Mouse (Mus musculus) kidney, postnatal 36 days (tissue): ENCODE results near the gene Hcn2.

Experiments
- DNase-seq, 2 experiments: peaks; one replicate each; pipeline ENCODE4 v3.0.0; 2021 to 2022; ENCODE audit warnings: mixed read lengths in 2 of 2

The Hcn2 gene

DNA sequence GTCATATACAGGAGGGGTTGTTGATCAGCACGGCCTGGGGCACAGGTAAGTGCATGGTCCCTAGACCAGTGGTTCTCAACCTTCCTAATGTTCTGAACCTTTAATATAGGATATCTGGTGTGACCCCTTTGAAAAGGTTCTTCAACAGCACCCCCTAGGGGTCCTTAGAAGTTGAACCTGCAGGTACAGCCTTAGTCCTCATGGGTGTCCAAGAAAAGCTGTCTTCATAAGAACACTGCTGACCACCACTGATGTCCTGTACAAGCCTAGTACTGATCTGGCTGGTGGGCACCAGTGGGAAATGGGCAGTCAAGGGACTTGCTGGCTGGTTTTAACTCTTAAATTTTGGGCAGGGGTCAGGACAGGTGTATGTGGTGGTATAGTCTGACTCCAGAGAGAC, 4.4 kb upstream of the Hcn2 start:
- DNase-seq: peak; percentile 32 to 35

DNA sequence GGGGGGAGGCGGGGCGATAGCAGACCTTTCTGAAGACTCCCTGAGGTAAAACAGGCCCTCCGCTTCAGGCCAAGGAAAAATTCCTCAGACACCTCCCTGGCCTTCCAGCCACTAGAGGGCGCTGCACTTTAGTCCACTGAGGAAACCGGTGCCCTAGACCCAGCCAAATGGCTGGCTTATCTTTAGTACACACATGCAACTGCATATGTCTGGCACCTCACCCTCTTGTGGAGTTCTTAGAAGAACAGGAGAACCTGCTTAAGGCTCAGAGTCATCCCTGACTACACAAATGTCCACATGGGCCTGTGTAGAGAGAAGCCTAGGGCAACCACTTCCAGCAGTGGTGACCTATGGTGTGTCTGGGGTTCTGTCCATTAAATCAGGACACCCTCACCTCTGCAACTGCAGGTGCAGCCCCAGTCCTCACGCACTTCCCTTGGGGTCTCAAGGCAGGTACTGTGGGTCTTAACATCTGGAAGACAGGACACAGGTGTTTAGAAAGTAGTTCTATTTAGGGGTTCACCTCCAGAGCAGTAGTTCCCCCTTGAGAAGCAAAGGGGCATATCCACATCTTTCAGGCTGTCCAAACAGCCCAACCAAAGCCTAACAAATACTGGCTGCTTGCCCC, 3.8 kb upstream of the Hcn2 start:
- DNase-seq: peak; percentile 74 to 93

DNA sequence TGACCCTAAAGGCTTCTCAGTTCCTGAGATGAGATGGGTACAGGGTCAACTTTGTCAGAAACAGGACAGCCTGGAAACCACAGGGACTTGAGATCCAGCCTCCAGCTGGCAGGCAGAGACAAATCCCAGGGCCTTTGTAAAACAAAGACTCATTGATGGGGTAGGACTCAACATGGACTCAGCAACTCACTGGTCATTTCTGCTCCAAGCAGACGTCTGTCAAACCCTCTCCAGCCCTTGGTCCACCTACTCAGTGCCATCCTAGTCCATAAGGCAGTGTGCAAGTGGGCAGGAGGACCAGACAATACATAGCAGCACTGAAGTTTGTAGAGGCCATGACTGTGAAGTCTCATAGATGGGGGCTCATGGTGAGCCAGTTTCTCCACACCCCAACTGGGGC, 3.3 kb upstream of the Hcn2 start:
- DNase-seq: no peak

DNA sequence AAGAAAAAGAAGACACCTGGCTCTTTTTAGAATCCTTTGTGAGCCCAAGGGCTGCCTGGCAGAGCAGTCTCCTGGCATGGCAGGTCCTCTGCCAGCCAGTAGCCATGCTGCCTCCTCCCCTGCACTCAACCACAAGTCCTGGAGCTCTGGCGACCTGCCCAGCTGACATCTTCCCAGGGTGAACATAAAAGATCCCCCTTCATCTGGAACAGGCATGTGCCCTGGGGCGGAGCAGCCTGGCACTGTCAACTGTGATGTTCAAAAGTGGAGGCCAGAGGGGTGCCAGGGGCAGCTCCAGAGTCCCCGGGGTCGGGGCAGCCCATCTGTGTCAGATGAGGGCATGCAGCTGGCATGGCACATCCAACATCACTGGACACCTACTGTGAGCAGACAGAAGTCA, 1.4 kb upstream of the Hcn2 start:
- no peak for DNase-seq

DNA sequence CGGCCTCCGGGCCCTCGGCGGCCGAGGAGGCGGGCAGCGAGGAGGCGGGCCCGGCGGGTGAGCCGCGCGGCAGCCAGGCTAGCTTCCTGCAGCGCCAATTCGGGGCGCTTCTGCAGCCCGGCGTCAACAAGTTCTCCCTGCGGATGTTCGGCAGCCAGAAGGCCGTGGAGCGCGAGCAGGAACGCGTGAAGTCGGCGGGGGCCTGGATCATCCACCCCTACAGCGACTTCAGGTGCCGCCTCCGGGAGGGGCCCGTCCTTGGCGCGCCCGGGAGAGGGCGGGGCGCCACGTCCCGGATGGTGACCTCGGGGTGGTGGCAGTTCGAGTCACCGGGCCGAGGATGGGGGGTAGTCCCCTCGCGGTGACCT, 538 bp downstream of the Hcn2 start:
- peak in 1 of 2 experiments; percentile 47 for DNase-seq

DNA sequence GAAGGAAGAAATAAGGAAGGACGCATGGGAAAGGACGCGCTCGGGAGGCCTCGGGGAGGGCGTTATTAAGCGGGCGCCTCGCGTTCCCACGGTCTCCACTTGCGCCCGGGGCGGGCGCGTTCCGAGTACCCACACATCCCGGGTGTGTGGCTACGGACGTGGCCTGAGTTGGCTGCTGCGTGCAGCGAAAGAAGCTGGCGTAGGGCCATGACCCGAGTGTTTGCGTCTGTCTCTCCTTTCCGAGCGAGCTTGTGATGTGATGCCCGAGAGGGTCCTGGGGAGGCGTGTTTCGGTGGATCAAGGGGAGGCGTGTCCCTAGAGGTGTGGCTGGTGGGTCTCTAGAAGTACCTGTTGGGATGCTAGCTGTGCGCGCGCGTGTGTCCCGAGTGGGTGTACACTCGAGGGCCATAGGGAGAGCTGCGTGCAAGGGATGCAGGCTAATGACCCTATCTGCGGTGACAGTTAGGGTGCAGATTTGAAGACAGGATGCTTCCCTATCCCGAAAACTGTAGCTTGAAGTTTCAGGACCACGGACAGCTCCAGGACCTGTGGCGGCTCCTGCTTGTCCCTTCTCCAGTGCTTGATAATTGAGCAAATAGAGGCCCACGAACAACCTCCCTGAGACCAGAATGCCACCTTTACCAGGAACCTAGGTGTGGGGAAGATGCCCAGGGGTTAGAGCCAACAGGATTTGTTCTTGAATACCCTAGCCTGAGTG, 1.4 kb downstream of the Hcn2 start:
- DNase-seq: peak; percentile 74 to 92

DNA sequence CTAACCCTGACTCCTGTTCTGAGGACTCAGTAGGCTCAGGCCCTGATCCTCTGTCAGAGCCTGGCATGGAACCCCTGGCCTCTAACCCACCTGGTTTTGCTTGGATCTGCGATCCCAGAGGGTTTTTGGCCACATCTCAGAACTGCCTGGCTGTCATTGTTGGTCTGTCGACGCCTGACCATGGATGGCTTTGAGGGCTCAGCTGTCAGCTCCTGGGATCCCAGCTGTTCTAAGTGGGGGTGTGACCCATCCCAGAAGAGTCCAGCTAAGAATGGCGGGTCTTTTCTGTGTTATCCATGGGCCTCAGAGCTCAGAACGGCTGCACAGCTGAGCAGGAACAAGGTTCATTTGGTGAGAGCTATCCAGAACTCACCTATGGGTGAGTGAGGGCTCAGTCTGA, 4.7 kb downstream of the Hcn2 start:
- DNase-seq: no peak

DNA sequence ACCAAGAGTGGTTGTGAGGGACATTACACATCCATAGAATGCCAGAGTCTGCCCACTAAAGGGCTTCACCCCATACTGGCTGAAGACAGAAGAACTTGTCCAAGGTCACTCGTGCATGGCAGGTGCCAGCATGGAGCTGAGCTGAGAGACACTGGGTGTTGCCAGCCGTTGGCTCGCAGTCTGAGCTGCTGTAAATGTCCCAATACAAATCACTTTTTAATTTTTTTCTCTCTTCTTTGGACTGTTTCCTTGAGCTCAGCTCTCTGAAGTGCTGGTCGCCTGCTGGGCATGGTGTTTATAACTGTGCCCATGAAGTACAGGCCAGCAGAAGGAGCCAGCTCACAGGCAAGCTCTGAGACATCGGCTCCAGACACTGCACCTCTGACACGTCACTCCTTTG, 6.6 kb downstream of the Hcn2 start:
- DNase-seq: no peak

DNA sequence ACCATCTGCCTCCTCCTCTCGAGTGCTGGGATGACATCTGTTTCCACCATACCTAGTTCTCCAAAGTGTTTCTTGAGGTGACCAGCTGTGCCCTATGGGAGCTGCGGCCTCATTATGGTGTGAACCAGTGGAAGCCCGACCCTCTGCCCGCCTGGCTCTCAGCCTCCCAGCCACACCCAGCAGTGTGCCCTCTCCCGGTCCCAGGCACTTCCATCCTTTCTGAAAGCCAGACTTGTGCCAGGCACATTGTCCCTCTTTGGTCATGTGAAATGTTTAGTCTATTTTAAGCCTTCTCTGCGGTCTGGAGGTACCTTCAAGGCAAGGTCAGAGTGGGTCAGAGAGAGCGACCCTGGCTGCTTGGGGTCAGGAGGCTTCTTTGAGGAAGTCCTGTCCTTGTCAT, 7.3 kb downstream of the Hcn2 start:
- DNase-seq: no peak

DNA sequence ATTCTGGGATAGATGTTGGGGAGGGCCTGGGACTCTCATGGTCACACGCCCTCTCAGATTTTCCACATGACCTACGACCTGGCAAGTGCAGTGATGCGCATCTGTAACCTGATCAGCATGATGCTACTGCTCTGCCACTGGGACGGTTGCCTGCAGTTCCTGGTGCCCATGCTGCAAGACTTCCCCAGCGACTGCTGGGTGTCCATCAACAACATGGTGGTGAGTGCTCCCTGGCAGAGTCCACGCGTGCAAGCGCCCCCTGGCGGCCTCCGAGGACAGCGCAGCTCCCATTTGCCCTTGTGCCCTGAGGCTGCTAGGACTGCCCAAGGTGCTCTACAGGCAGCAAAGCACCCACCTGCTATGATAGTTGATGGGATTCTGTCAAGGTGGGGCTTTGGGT, 9.7 kb downstream of the Hcn2 start:
- peak; percentile 53 to 83 for DNase-seq

DNA sequence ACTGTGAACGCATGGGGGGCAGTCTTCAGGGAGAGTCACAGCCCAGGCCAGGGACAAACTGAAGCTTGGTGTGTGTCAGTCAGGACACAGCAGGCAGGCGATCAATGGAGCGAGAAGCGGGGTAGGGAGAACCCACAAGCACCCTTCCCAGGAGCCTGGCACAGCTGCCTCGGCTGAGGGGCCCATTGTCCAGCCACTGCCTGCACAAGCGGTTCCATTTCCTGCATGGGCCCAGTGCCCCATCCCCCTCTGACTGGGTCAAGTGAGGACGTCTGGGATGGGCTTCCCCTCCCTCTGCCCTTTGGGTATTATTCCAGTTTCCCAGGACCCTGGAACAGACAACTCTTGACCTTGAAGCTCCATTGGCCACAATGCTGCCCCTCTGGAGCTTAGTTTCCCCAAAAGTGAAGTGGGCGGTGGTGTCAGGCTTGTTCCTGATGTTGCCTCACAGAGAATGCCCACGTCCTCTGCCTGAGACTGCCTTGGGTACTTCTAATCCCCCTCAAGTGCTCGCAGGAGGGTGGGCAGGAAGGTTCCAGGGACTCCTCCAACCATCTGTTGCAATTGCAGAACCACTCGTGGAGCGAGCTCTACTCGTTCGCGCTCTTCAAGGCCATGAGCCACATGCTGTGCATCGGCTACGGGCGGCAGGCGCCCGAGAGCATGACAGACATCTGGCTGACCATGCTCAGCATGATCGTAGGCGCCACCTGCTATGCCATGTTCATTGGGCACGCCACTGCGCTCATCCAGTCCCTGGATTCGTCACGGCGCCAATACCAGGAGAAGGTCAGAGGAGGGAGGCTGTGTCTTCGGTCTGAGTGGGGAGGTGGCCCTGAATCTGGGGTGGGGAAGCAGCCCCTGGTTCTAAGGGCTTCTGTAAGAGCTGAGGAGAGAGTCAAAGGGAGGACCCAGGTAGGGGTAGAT, 12.2 kb downstream of the Hcn2 start:
- no peak for DNase-seq

DNA sequence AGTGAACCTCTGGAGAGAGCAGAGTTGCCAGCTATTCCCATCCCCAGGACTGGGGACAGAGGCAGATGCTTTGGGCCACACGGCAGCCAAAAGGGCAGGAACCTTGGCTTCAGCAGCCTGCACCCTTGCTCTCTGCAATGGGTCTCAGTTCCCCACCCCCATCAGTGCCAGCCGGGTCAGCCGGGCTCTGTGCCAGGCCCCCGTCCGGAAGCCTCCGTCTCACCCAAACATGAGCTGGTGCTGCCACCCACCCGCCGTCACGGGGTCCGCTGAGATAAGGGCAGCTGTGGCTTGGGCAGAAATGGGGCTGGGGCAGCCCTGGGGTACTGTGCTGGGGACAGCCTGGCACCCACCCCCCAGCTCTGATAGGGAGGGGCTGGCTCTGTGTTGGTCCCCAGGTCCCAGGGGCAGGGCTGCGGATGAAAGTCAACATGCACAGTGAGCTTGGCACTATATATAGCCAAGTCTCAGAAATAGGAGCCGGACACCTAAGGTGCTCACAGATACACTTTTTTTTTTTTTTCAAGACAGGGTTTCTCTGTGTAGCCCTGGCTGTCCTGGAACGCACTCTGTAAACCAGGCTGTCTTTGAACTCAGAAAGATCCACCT, 13.0 kb downstream of the Hcn2 start:
- no peak for DNase-seq

DNA sequence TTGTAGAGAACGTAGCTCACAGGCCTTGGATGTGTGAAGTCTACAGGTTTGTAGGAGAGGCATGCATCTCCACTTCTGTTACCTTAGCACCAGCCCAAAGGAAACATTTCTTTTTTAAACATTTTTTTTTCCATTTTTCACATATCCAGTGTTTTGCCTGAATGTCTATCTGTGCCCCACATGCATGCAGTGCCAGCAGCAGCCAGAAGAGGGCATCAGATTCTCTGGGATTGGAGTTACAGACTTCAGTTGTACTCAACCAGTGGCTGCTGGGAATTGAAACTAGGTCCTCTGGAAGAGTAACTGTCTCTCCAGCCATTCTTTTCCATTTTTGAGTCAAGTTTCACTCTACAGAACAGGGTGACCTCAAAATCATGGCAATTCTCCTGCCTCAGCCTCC, 16.1 kb downstream of the Hcn2 start:
- peak; percentile 28 to 70 for DNase-seq

DNA sequence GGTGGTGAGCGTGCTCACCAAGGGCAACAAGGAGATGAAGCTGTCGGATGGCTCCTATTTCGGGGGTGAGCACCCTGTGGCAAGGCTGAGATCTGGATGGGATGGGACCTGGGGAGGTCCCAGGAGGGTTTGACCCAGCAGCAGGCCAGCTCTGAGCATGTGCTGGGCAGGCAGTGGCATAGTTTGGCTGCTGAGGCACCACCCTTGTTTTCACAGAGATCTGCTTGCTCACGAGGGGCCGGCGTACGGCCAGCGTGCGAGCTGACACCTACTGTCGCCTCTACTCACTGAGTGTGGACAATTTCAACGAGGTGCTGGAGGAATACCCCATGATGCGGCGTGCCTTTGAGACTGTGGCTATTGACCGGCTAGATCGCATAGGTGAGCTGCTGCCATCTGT, 17.4 kb downstream of the Hcn2 start:
- DNase-seq: no peak

DNA sequence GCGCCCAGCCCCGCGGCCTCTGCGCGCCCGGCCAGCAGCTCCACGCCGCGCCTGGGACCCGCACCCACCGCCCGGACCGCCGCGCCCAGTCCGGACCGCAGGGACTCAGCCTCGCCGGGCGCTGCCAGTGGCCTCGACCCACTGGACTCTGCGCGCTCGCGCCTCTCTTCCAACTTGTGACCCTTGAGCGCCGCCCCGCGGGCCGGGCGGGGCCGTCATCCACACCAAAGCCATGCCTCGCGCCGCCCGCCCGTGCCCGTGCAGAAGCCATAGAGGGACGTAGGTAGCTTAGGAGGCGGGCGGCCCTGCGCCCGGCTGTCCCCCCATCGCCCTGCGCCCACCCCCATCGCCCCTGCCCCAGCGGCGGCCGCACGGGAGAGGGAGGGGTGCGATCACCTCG, 18.9 kb downstream of the Hcn2 start:
- peak in 1 of 2 experiments; percentile 39 for DNase-seq

DNA sequence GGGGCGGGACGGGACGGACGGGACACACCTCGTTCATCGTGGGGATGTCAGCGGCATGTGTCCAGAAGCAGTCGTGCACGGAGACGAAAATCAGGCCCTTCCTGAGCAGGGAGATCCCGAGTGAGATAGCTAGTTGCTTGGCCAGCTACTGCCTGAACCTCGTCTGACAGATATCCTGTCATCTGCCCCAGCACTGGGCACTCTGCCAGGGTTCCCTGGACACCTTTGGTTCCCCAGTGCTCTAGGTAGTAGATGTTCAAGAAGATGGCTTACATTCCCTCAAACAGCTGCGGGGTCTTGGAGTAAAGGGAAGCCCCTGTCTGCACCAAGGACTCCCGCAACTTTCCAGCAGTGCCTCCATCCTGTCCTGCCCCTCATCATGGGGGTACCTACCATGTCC, 20.3 kb downstream of the Hcn2 start:
- peak in 1 of 2 experiments; percentile 65 for DNase-seq

DNA sequence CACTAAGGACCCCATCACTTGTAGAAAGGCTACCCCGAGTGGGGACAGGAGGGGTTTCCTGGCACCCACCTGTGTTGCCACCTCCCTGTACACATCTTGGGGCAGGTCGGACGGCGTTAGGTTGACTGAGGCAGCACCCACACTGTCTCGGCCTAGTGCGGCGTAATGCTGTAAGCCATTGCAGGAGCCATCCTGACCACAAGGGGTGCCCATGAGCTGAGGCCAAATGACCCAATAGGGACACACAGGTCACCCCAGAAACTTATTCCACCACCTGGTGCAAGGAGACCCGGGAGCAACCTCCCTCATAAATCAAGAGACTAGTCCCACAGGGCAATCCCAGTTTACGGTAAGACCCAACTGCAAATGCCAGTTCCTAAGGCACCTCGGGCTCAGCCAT, 21.8 kb downstream of the Hcn2 start:
- peak in 1 of 2 experiments; percentile 66 for DNase-seq

DNA sequence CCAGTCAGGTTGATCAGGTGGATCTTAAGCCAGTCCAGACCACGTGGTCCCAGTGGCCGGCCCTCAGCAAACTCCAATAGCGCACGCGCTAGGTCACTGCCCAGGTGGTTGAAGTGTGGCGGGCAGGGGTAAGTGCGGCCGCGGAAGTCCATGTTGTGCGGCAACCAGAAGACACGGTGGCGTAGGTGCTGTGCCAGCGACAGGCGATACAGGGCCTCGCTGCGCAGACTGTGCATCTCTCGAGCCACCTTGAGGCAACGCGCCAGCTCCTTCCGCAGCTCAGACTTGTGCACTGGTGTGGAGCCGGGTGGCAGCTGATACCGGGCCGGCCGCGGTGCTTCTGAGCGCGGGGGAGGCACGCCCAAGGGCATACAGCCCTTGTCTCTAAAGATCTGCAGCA, 22.8 kb downstream of the Hcn2 start:
- DNase-seq: no peak

DNA sequence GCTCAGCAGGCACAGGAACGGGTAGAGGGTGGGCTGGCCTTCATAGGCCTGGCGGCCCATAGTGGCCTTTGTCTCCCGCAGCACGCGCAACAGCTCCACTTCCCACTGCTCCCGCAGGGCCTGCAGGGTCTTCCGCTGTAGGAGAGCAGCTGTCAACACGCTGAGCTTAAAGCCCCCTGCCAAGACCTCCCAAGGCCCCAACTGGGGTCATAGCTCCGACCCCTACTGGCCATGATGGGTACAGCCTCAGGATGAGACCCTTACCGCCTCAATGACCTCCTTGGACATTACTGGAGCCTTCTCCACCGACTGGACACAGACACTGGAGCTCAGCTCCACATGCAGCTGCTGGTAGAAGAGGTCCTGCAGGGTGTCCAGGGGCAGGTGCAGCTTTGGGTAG, 24.4 kb downstream of the Hcn2 start:
- no peak for DNase-seq

DNA sequence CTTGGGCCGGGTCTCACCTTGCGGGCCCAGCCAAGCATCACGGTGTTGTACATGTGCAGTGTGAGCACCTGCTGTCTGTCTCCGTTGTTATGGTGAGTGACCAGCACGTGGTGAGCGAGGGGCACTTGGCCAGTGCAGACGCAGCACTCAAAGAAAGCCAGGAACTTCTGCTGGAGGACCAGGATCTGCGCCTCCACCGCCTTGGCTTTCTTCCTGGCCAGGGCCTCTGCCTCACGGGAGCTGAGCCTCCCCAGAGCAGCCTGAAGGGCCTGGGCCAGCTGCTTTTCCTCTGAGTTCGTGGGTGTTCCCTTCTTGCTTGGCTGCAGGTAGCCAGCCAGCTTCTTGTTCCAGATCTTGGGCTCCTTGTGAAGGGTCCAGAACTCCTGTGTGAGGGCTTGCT, 26.7 kb downstream of the Hcn2 start:
- DNase-seq: no peak

DNA sequence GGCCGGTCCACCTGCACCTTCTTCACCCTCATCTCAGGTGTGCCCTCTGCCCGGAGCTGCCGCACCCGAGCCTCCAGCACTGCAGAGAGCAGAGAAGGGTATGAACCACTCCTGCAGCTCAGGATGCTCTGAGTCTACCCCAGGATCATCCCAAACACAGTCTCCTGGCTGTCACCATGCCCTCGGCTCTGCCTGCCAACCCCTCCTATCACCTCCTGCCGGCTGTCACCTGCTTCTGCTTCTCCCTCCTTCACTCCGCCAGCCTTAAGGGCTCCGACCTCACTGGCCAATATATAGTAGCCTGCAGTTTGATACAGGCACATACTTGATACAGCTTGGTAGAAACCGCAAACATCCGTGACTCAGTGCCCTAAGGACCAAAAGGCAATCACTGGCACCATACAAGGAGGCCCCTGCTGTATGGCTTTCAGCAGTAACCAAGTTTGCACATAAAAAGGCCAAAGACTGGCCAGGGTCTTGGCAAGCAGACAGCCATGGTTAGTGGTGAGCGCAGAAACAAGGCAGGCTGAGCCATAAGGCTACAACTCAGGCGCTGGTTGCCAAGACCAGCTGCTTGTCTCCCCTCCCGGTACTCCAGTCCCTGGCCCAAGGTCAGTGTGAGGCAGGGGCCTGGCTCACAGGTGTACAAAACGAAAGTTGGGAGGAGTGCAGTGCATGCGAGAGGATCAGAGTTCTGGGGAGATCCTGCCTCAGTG, 27.4 kb downstream of the Hcn2 start:
- no peak for DNase-seq

DNA sequence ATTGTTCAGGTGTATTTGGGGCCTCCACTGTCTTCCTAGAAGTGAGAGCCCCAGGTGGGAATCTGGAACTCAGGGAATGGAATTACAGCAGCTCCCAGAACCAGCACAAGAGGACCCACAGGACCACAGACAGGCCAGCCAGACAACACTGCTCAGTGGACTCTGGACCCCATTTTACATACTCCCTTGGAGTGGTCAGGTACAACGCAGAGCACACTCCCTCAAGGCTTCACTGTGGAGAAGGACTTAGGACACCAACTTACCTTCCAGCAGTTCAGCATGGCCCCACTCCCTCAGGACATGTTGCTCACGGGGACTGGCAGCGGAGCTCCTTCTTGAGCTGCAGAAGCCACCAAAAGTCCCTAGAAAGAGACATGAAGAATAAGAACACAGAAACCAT, 29.0 kb downstream of the Hcn2 start:
- peak; percentile 38 to 53 for DNase-seq
